Mouse (Mus musculus) lung, embryonic 16.5 days (tissue): ENCODE results near the gene Dpp9. TPM values are rescaled to one million over a fixed set of nuclear protein-coding genes. Genes with fewer than 3 reads are reported as not detected.

ENCODE experiments used
- ATAC-seq: fragments of 200-750 bp; cut with Nextera tagmentation; 2 replicates; pipeline ENCODE4 v1.8.0; 2017; ENCODE audit warnings: low read depth, mild to moderate bottlenecking, moderate library complexity
- H3K27ac ChIP-seq: fragments of 300-500 bp; sonication (generic); 2 replicates; pipeline ENCODE4 v1.5.1; 2014; ENCODE audit warnings: mild to moderate bottlenecking, control low read depth, low read length
- H3K27me3 ChIP-seq: fragments of 300-500 bp; sonication (generic); 2 replicates; pipeline ENCODE4 v1.6.1; 2014; ENCODE audit warnings: low read depth, low read length, mixed read lengths; ENCODE audit not compliant: control insufficient read depth, insufficient read depth
- H3K36me3 ChIP-seq: fragments of 300-500 bp; sonication (generic); 2 replicates; pipeline ENCODE4 v1.6.1; 2014; ENCODE audit warnings: low read length; ENCODE audit not compliant: control insufficient read depth, insufficient read depth
- H3K4me1 ChIP-seq: fragments of 300-500 bp; sonication (generic); replicated peaks from 2 replicates; pipeline ENCODE4 v1.6.1; 2014; ENCODE audit warnings: low read length, mixed read lengths; ENCODE audit not compliant: control insufficient read depth, insufficient read depth
- H3K4me2 ChIP-seq: fragments of 300-500 bp; sonication (generic); 2 replicates; pipeline ENCODE4 v1.6.1; 2014; ENCODE audit warnings: low read depth, low read length, control low read depth
- H3K4me3 ChIP-seq: fragments of 300-500 bp; sonication (generic); 2 replicates; pipeline ENCODE4 v1.5.1; 2014; ENCODE audit warnings: mild to moderate bottlenecking, low read length, control low read depth
- H3K9ac ChIP-seq: fragments of 300-500 bp; sonication (generic); 2 replicates; pipeline ENCODE4 v1.6.1; 2014; ENCODE audit warnings: low read length, control low read depth
- H3K9me3 ChIP-seq: fragments of 300-500 bp; sonication (generic); 2 replicates; pipeline ENCODE4 v1.6.1; 2016; ENCODE audit warnings: low read length; ENCODE audit not compliant: control insufficient read depth
- WGBS: fragments of 180-500 bp; shearing (Covaris S2); extraction: QIAGEN DNeasy Blood & Tissue Kit; methylation state at CpG from one replicate; pipeline ENCODE4 v1.1.7; 2014; 5-methylcytosine and 5-hydroxymethylcytosine counted together
- polyA plus RNA-seq: library from polyadenylated mRNA; unstranded; fragments of >200 nt; fragmentation: Nextera tagmentation; extraction: Ambion mirVana; gene quantifications from 2 replicates; pipeline ENCODE4 v1.2.1, GENCODE M21; 2015

Dpp9 gene
- polyA plus RNA-seq, 1 experiment from 2014 or later, result 41.4 TPM

DNA sequence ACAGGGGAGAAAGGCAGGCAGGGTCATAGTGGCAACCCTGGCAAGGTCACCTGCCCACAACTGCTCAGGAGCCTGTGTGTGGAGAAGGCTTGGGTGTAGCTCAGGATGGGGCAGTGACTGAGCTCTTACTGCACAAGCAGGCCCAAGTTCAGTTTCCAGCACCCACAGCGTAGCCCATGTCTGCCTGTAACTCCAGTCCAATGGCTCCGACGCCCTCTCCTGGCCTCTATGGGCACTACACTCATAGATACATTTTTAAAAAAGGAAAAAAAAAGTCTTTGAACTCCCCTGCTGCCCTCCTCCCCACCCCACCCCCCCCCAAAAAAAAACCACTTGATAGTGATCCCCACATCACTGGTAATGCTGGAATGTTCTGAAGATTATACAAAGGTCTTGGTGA is 17.1 kb downstream of the Dpp9 start:
- Histone ChIP-seq H3K27ac (no peak overlapping the region), H3K27me3 (no peaks in the 10 kb centered on the region), H3K9ac (no peak overlapping the region), H3K4me3 (no peak overlapping the region), H3K36me3 (peaks cover 69% of the 10 kb centered on the region), H3K4me2 (no peak overlapping the region), H3K4me1 (no peaks in the 10 kb centered on the region), H3K9me3 (no peaks in the 10 kb centered on the region)
- 67% methylated on average over 3 of the region's 3 CpGs for WGBS
- ATAC-seq, result no peak

DNA sequence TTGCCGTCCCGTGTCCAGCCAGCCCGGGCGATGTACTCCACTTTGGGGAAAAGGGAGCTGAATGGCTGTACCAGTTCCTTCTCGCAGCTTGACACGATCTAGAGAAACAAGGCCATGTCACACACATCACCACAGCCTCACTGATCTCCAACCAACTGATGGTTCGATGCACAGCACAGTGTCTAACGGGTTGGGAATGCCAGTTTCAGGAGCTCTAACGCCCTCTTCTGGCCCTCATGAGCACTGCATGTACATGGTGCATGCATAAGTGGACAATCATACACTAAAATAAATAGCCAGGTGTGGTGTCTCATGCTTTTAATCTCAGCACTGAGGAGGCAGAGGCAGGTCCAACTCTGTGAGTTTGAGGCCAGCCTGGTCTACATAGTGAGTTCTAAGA is 18.1 kb downstream of the Dpp9 start:
- no peaks in the 10 kb centered on the region for H3K27me3 ChIP-seq
- WGBS, result 84% methylated on average over 9 of the region's 9 CpGs
- ATAC-seq, result no peak
- no peaks in the 10 kb centered on the region for H3K4me1 ChIP-seq
- peaks cover 69% of the 10 kb centered on the region for H3K36me3 ChIP-seq
- no peak overlapping the region for H3K4me3 ChIP-seq
- no peaks in the 10 kb centered on the region for H3K9me3 ChIP-seq
- H3K9ac ChIP-seq, result no peak overlapping the region
- no peak overlapping the region for H3K4me2 ChIP-seq
- H3K27ac ChIP-seq, result no peak overlapping the region

DNA sequence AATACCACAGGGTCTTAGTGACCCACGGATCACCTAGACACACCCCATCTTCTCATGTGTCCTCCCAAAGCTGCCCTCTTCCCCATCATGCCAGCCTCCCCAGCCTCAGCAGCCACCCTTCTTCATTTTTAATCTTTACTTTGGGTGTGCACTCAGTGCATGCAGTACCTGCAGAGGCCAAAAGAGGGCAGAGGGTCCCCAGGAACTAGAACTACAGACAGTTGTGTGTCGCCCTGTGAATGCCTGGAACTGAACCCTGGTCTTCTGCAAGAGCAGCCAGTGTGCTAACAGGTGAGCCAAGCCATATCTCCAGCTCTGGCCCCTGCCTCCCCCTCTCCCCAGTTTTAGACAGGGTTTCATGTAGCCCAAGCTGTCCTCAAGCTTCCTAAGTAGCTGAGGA is 21.8 kb downstream of the Dpp9 start:
- no peak overlapping the region for H3K4me3 ChIP-seq
- no peak overlapping the region for H3K4me2 ChIP-seq
- 63% methylated on average over 2 of the region's 2 CpGs for WGBS
- H3K9me3 ChIP-seq, result no peaks in the 10 kb centered on the region
- no peak for ATAC-seq
- no peaks in the 10 kb centered on the region for H3K27me3 ChIP-seq
- H3K27ac ChIP-seq, result no peak overlapping the region
- H3K4me1 ChIP-seq, result no peaks in the 10 kb centered on the region
- peaks cover 48% of the 10 kb centered on the region for H3K36me3 ChIP-seq
- no peak overlapping the region for H3K9ac ChIP-seq

DNA sequence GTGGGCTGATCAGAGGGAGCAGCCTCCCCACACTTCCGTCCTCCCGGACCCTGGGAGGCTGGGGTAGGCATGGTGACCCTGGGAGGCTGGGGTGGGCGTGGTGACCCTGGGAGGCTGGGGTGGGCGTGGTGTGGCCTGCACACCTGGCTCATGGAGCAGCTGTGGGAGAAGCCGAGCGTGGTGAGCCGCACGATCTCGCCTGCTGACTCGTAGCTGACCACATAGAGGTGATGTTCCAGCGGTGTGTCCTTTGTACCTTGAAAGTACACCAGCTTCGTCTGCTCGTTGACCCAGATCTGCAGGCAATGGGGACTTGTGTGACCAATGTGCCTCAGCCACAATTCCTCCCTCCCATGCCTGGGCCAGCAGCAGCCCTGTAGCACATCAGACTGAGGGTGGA is 23.9 kb downstream of the Dpp9 start:
- no peak overlapping the region for H3K9ac ChIP-seq
- 84% methylated on average over 13 of the region's 13 CpGs for WGBS
- H3K27me3 ChIP-seq, result no peaks in the 10 kb centered on the region
- peaks cover 47% of the 10 kb centered on the region for H3K36me3 ChIP-seq
- H3K9me3 ChIP-seq, result no peaks in the 10 kb centered on the region
- ATAC-seq, result no peak
- no peak overlapping the region for H3K27ac ChIP-seq
- no peaks in the 10 kb centered on the region for H3K4me1 ChIP-seq
- H3K4me2 ChIP-seq, result no peak overlapping the region
- H3K4me3 ChIP-seq, result no peak overlapping the region

DNA sequence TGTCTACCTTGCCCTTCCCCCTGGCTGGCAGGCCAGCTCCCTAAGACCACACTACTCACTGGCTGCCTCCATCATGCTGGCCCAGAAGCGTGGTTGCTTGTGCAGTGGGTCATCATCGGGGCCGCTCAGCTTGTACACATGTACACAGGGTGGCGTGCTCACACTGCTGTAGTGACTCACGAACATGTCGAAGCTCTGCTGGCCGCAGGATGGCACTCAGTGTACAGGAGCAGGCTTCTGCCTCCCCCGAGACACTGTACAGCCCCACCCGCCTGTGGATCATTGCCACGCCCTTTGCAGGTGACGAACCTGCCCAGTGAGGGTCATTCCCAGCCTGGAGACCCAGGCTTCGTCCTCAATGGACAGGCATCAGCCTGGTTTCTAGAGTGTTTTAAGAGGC is 24.3 kb downstream of the Dpp9 start:
- H3K4me3 ChIP-seq, result no peak overlapping the region
- no peaks in the 10 kb centered on the region for H3K27me3 ChIP-seq
- H3K4me2 ChIP-seq, result no peak overlapping the region
- H3K9ac ChIP-seq, result no peak overlapping the region
- peaks cover 47% of the 10 kb centered on the region for H3K36me3 ChIP-seq
- no peak overlapping the region for H3K27ac ChIP-seq
- 89% methylated on average over 12 of the region's 12 CpGs for WGBS
- ATAC-seq, result no peak
- no peaks in the 10 kb centered on the region for H3K9me3 ChIP-seq
- H3K4me1 ChIP-seq, result no peaks in the 10 kb centered on the region

DNA sequence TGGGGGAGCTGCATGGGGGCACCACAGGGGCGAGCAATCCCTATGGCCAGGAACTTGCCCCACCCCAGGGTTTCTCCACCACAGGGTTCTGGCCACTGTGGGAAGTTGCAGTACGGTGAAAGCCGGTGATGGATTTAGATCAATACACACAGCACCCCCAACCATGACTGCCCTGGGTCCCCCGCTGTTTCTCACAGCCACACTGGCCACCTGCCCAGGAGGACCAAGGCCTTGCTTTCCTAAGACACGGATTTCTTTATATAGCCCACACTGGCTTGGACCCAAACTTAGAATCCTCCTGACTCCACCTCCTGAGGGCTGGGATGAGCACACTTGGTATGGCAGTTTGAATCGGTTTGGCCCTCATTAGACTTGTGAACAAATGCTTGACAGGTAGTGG is 27.4 kb downstream of the Dpp9 start:
- WGBS, result 86% methylated on average over 6 of the region's 6 CpGs
- H3K4me2 ChIP-seq, result no peak overlapping the region
- H3K4me3 ChIP-seq, result no peak overlapping the region
- no peaks in the 10 kb centered on the region; the same call in 1 of the 2 replicates for H3K4me1 ChIP-seq
- no peaks in the 10 kb centered on the region for H3K9me3 ChIP-seq
- no peak for ATAC-seq
- H3K27ac ChIP-seq, result no peak overlapping the region
- peaks cover 39% of the 10 kb centered on the region for H3K36me3 ChIP-seq
- H3K9ac ChIP-seq, result no peak overlapping the region
- no peaks in the 10 kb centered on the region for H3K27me3 ChIP-seq

DNA sequence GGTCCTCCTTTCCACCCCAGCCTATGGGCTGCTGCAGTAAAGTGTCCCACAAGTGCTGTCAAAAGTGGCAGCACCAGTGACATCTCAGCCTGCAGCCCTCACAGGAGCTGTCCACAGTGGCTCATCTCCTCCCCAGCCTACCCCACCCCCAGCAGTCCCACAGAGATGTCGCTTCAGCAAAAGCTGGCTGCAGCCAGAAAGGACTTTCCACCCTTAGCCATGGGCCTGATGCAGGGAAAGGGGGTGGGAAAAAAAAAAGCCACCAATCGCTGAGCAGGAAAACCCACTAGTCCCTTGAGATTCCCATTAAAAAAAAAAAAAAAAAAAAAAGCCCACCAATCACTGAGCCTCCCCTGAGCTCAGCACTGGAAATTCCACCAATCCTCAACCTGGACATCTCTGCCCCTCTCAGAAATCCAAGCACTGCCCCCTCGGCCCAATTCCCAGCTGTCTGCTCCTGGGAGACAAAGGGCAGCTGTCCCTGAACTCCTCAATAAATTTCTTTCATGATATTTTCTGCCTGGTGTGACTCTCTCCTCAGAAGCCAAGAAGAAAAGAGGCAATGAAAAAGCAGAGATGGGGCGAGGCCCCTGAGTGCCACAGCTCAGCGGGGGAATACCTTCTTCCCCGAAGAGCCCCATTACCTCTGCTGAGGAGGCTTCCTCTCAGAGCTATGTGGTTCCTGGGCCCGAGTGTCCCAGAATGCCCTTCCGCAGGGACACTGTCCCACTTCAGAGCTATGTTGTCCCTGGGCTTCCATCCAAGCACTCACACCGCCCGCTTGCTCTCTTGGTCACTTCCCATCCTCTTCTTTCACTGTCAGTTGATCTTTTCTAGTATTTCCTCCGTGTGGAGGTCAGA is 33.2 kb downstream of the Dpp9 start:
- 34% methylated on average over 11 of the region's 11 CpGs for WGBS
- ATAC-seq, result peak; percentile 76
- Histone ChIP-seq H3K27ac (peak overlapping the region; percentile 83), H3K4me3 (no peak overlapping the region), H3K4me1 (peaks cover 12% of the 10 kb centered on the region), H3K9me3 (no peaks in the 10 kb centered on the region), H3K36me3 (peaks cover 25% of the 10 kb centered on the region), H3K9ac (no peak overlapping the region), H3K4me2 (peak overlapping the region; percentile 13), H3K27me3 (no peaks in the 10 kb centered on the region)

DNA sequence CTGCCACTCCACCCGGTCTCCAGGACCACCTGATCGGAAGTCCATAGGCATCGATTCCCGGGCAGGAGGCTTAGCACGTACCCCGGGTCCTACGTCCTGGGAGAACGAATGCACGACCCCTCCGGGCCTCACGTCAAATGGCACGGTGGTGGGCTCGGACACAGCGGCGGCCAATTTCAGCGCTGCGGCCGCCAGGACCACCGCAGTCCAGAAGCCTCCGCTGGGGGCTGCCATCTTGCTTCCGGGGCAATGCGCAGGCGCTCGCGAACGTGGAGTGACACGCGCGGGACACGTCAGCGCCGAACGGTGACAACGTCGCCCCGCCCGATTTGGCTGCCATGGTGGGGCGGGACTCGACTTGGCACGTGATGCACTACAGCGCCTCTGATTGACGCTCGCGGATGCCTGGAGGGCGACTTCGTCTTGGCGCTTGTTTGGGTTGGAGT is 35.0 kb downstream of the Dpp9 start, which contains the start of gene Mydgf:
Gene Mydgf (minus strand): TSS at position 263 of the 446 bp plus-strand sequence.
- H3K4me1 ChIP-seq, result peaks cover 12% of the 10 kb centered on the region
- peak within 1 kb of the TSS; percentile 74 for H3K9ac ChIP-seq
- H3K36me3 ChIP-seq, result peaks cover 18% of the 10 kb centered on the region
- H3K9me3 ChIP-seq, result no peaks in the 10 kb centered on the region
- ATAC-seq, result peak; percentile 90
- H3K27ac ChIP-seq, result peak within 1 kb of the TSS; percentile 65
- peak within 1 kb of the TSS; percentile 64 for H3K4me3 ChIP-seq
- H3K27me3 ChIP-seq, result no peaks in the 10 kb centered on the region
- under 1% methylated on average over 47 of the region's 47 CpGs for WGBS
- peak within 1 kb of the TSS; percentile 83 for H3K4me2 ChIP-seq

DNA sequence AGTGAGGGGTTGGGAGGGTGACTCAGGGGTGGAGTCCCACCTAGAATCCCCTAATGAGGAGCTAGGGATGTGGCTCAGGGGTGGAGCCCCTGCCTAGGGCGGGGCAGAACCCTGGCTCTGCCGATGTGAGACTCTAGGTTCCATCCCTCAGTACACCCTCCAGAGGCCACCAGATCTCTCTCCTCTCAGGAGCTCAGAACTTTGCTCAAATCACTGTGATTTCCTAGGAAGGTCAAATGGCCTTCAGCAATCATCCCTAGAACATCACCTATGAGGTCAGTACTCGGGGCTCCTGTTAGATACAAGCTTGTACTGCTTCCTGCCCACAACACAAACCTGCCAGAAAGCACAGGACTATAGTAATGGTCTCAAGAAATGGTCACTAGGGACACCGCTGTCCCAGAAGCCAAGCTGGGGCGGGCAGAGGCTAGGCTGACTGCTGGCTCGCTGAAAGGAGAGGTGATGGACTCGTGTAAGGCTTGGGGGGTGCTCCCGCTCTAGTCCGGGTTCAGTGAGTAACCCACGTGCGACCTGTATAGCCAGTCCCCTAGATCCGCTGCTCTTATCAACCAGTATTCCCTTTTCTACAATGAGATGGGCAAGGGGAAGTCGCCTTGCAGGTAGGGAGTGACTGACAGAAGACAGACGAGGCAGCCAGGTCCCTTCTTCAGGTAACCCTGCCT is 35.6 kb downstream of the Dpp9 start:
- Histone ChIP-seq H3K9me3 (no peaks in the 10 kb centered on the region), H3K9ac (peak overlapping the region; percentile 74), H3K27ac (peak overlapping the region; percentile 39), H3K27me3 (no peaks in the 10 kb centered on the region), H3K4me3 (peak overlapping the region; percentile 64), H3K4me2 (peak overlapping the region; percentile 83), H3K36me3 (peaks cover 15% of the 10 kb centered on the region), H3K4me1 (peaks cover 12% of the 10 kb centered on the region)
- peak; percentile 5 for ATAC-seq
- under 1% methylated on average over 14 of the region's 14 CpGs for WGBS
